Mouse (Mus musculus) T-cell, adult 2 months (primary cell): Measurements from ENCODE around the gene Qpct.
"Not testable (repeated sequence)": the region's sequence is repeated elsewhere in the genome, so short reads cannot be mapped to it uniquely, and the experiment has no call there.

Experiments used
- DNase-seq: peaks from one replicate; pipeline ENCODE4 v3.0.0; 2022; ENCODE audit warnings: low spot score

The Qpct gene

DNA sequence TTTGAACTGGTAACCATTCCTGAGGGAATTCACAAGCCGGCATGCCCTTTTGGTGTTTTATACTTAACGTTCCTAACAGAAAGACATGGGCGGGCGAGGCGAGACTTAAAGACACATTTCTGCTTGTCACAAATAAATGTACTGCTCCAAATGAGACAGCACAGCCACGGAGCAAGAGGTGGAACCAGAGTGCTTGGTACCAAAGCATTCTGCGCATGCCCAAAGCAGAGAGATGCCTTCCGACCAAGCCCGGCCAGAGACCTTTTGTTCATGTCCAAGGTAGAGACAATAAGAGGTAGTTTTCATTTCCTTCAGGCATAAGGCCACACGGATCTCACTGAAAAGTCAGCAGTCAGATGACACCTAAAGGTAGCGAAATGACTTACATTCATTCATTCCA, 20.2 kb downstream of the Qpct start:
- no peak for DNase-seq

DNA sequence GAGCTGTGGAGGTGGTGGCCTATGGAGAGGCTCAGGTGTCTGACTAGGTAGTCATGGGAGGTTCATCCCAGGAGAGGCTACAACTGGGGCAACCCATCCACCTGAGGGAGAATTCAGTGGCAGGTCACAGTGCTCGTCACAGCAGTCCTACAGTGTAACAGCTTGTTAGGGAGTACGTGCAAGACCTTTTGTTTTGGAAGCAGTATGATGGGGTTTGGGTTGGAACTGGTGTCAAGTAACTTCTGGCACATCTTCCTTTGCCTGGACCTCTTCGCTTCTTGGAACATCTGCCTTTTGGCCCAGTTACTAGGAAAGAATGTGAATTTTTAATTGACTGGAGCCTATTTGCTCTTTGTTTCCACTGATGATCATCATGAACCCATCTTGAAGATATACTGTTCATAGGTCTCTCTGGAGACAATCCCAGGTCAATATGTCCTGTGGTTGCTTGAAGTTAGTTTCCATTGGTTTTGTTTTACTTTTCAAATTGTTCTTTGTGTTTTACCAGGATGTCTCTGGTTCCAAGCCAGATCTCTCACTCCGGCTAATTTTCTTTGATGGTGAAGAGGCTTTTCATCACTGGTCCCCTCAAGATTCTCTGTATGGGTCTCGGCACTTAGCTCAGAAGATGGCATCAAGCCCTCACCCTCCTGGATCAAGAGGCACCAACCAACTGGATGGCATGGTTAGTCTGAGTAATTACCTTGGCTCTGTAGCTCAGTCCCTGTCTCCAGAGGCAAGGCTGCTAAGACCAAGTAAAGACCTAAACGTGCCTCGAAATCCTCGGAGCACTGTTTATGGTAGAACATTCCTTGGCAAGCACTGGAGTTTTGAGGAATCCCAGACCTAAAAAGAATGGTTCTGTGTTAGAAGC, 25.5 kb downstream of the Qpct start:
- DNase-seq: no peak

DNA sequence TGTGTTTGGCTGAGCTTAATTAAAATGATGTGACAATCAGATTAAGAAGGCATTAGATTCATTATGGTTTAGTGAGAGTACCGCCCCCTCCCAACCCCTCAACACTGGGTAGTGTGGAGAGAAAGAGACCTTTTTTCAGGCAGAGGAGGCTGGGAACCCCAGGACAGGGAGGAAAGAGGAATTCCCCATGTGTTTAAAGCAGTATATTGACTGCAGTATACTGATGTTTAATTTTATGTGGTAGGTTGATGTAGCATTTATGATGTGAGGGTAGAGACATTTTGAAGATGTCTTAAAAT, 26.1 kb downstream of the Qpct start:
- DNase-seq: no peak

DNA sequence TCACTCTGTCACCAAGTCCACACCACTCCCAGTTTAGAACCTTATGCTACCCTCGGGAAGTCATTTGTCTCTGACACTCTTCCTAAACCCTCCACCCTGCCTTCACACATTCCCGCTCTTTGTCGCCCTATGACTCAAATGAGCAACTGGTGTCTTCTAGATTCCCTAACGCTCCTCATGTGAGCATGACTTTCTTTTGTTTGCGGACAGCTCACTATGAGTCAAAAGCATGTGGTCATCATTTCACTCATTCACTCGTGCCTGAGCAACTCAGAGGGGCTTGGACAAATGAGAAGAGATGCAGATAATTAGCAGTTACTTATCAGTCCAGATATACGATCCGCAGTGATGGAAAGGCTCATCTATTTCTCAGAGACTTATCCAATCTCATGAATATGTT, 26.5 kb downstream of the Qpct start:
- no peak for DNase-seq

DNA sequence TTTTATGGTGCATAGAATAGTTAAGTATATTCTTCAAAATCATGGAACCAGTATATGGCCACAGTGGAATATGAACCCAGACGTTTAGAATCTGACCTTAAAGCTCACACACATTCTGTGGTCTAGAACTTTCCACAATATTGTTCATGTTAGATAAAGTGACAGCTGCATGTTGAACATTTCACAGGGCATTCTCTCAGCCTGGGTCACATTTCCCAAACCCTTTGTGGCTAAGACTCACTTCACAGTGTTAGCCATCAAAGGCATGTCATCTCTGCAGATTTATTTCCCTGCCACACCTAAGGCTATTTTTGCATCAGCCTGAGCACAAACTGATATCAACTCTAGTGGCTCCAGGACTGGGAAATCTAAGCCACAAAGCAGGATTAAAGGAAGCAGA, 40.0 kb downstream of the Qpct start:
- no peak for DNase-seq

DNA sequence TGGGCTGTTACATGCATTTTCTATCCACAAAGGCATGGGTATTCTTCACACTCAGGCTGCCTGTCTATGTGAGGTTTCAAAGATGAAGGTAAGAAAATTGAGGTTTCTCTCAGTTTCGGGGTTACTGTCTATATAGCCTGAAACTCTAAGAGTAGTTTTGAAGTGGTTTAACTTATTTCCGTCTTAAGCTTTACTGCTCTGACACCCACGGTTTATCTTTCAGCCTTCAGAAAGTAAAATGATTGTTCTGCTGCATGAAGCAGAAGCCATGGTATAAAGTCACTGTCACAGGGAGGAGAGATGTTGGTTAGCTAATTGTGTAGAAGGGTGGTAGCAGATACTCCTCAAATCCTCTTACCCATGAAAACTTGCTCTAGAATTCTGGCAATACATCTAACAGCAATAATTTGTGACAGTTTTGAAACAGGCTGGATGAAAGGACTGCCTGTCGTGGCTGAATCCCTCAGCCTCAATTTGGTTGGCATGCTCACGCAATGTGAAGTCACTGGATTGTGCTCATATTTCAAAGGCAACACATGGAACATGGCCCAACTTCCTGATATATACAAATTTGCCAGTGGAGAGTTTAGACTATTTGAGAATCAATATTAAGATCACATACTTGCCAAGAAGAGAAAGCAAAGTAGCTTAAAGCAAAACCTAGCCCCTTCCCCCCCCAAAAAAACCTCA, 41.7 kb downstream of the Qpct start:
- peak; percentile 42 for DNase-seq

DNA sequence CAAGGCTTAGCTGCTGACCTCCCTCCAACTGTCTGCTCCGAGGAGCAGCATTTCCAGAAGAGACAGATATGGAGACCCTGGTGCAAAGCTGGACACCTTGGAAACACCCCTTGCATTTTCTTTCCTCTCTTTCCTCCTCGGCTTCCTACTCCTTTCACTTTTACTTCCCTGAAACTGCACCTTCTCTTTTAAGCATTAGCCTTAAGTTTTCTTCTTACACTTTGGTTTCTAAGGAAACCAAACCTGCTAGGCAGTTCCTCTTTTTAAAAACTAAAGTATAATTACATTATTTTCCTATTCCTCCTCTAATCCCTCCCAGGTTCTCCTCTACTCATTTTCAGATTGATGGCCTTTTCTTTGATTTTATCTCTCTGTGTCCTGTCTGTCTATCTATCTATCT, 43.9 kb downstream of the Qpct start:
- DNase-seq: no peak

DNA sequence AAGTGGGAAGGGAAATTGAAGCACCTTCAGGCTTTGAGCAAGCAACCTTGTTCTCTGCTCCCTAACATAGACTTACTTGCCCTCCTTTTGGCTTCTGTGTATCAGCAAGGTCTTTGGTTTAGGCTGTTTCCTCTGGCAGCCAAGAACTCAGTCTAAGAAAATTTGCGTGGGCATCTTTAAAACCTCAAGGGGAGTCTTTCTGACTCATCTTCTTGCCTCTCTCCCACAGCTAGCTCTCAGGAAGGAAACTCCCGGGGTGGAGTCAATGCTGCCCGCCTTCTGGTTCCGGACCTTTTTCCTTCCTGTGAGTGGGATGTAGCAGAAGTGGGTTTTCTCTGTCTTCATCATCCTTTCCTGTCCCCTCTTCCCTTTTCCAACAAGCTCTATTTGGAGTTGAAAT, 48.2 kb downstream of the Qpct start:
- DNase-seq: peak; percentile 58

DNA sequence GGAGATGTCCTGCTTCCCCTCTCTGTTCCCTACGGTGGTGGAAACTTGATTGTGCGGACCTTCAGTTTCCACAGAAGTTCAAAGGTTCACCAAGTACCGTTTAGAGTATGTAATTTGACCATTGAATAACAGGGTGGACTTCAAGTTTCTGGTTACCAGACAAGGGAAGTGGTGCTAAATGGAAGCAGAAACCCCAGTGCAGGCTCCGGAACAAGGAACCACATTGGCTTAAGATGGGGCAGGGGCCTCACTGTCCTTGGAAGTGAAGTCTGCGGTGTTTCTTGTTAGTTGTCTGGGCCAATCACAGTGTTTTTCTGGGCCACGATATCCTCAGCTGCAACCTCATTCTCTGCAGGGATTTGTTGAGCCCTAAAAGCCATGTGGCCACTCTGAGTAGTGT, 56.5 kb downstream of the Qpct start:
- no peak for DNase-seq

DNA sequence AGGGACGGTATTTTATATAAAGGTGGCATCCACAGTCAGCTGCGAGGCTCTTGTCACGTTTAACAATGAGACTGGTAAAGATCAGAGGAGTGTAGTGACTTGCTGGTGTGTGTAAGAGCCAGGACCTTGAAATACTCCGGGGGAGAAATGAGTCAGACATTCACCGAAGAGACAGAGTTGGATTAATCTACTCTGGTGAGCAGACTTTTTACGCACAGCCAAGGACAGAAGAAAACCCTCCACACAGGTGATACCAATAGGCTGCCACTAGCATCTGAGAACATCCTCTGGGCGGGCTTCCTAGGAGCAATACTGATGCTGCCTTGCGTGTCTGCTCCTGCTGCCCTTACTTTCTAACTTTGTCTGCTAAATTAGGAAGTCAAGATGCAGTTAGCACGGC, 57.9 kb downstream of the Qpct start:
- no peak for DNase-seq

DNA sequence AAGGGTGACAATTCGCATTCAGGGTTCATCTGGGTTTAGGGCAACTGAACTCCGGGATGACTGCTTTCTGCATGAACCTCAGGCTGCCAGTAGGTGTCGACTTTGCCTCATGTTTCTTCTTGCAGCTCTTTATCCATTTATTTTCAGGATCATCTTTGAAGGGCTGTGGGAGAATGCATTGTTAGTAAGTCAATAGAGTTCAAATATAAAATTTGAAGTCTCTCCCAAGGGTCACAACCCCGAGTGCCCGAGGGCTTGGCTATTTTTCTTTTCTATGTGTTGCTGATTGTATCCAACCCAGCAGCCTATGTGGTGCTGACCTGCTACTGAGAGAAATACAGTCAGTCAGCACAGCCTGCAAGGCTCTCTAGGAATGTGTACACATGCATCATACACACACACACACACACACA, 59.2 kb downstream of the Qpct start:
- peak; percentile 7 for DNase-seq

DNA sequence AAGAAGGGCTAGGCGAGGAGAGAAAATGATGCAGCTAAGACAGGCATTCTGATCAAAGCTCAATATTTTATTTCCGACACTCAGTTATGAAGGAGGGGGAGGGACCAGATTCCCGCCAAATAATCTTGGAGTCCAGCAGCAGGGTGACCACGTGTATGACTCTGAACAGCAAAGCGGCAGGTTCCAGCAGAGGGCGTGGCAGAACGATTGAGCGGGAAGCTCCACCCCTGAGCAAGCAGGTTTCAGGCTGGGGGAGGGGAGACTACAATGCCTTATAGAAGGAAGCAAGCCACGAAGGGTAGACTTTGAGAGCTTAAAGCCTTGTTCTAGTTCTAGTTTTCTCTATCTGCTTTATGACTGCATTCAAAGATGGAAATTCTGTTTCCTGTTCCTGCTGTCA, 63.5 kb downstream of the Qpct start:
- DNase-seq: not testable (repeated sequence)

DNA sequence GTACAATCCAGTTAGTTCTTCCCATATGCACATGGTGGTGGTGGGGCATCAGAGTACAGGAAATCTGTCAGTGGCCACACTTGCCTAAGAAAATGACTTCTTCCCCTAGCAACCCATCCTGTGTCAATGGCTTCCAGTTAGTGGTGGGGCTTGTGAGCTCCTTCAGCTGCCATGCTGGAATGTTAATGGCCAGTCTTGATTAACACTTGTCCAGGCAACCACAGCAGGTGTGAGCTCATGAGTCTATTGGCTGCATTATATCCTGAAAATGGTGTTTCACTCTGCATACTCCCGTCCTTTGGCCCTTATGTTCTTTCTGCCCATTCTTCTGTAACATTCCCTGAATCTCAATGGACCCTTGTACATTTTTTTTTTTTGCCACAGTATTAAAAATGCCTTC, 67.4 kb downstream of the Qpct start:
- no peak for DNase-seq

DNA sequence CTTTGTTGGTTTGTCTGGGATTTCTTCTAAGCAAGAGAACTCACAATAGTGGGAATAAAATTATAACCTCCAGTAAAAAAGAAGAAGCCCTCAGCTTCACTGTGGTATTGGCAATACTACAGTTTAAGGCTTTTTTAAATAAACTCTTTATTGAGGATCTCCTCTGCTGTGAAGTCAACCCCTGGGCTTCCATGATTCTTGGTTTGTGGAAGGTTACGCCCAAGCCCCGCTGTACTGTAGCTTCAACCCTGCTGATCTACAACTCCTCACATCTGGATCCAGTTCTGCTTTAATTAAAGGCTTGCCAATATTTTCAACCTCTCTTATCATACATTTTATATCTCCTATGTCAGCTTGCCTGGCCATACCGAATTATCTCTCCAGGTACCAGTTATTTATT, 68.6 kb downstream of the Qpct start:
- no peak for DNase-seq

DNA sequence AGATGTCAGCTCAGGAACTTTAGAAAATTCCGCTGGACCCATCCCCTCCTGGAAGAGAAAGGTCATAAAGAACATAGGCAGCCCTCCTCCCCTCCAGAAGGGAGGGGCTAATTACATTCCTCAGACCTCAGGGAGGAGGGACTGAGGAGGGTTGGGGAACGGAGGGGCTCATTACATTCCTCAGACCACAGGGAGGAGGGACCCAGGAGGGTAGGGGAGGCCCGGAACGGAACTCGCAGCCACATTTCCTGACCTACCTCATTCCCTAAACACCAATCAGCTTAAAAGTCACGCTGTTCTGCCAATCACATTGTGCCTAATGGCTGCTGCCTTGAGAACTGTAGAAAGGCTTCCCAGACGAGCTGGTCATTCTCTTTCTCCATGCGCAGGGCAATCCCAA, 82.0 kb downstream of the Qpct start:
- DNase-seq: no peak

DNA sequence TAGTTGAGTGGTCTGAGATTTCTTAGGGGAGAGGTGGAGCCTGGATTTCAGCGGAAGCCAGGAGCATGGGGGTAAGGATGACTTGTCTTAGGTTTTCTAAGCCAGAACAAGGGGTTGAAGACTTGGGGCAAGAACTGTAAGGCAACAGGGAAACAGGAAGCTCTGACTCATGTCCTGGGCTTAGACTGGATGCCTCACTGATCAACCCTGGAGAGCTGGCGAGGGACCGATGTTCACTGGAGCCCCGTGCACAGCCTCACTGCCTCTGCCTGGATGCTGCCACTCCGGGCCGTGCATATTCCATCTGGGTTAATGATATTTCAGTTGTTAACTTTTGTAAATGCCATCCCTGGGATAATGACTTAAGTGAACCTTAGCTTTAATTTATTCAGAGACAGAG, 84.1 kb downstream of the Qpct start:
- no peak for DNase-seq

DNA sequence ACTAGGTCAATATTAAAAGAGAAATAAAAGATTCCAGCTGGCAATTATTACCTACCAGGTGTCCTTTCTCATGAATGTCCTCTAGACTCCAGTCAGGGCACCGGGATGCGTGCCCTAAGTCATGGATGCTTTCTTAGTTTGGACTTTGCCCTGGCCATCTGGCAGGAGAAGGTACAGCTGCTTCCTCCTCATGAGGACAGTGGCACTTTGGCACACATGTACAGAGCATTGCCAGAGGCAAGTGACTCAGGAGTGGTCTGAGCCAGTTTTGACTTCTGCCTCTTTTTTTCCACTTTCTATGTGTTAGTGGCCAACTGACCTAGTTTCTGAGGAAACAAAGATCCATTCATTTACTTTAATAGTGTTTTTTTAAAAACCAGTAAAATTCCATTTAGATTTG, 84.7 kb downstream of the Qpct start:
- DNase-seq: no peak
